Mouse (Mus musculus): ENCODE measurements around the gene Igsf6. TPM values are rescaled to one million over a fixed set of nuclear protein-coding genes. Genes with fewer than 3 reads are reported as not detected.

Igsf6 gene
- polyA plus RNA-seq, 1 experiment from 2014 or later: 0.63 TPM

- ATAC-seq: no peak
- WGBS: 84% methylated on average over 6 of the region's 6 CpGs
These were observed 49.0 kb downstream of the Igsf6 start for GRCm38 (mm10) chr7:121025221-121026008.

GRCm38 (mm10) chr7:121020277-121020676, 54.1 kb downstream of the Igsf6 start:
- H3K27me3 ChIP-seq: peaks cover 2% of the 10 kb centered on the region; the same call in 1 of the 2 replicates
- no peak overlapping the region for H3K9ac ChIP-seq
- no peak overlapping the region for H3K4me2 ChIP-seq
- H3K36me3 ChIP-seq (ENCODE audit: poor library complexity, severe bottlenecking): no peaks in the 10 kb centered on the region
- 39% methylated on average over 8 of the region's 8 CpGs for WGBS
- no peak for ATAC-seq
- no peak overlapping the region for H3K4me3 ChIP-seq
- H3K27ac ChIP-seq: no peak overlapping the region
- H3K9me3 ChIP-seq (replicated peaks): no peaks in the 10 kb centered on the region
- H3K4me1 ChIP-seq: no peaks in the 10 kb centered on the region

More at GRCm38 (mm10) chr7:121025221-121026008, 49.0 kb downstream of the Igsf6 start:
- no peak overlapping the region for H3K4me3 ChIP-seq
- no peak overlapping the region for H3K4me2 ChIP-seq
- no peaks in the 10 kb centered on the region for H3K36me3 ChIP-seq (ENCODE audit: poor library complexity, severe bottlenecking)
- H3K27me3 ChIP-seq: peaks cover 16% of the 10 kb centered on the region
- H3K4me1 ChIP-seq: no peaks in the 10 kb centered on the region
- no peaks in the 10 kb centered on the region for H3K9me3 ChIP-seq (replicated peaks)
- no peak overlapping the region for H3K9ac ChIP-seq
- no peak overlapping the region for H3K27ac ChIP-seq

- Histone ChIP-seq H3K4me1 (no peaks in the 10 kb centered on the region), H3K27ac (no peak overlapping the region), H3K9me3 (replicated peaks) (no peaks in the 10 kb centered on the region), H3K4me2 (no peak overlapping the region), H3K9ac (no peak overlapping the region), H3K27me3 (no peaks in the 10 kb centered on the region), H3K36me3 (ENCODE audit: poor library complexity, severe bottlenecking) (no peaks in the 10 kb centered on the region), H3K4me3 (no peak overlapping the region)
- WGBS: 86% methylated on average over 3 of the region's 3 CpGs
- ATAC-seq: no peak
These were observed 55.6 kb downstream of the Igsf6 start for GRCm38 (mm10) chr7:121018778-121019177.

GRCm38 (mm10) chr7:121014486-121014885, 59.9 kb downstream of the Igsf6 start:
- Histone ChIP-seq H3K27me3 (no peaks in the 10 kb centered on the region), H3K4me2 (no peak overlapping the region), H3K9me3 (replicated peaks) (no peaks in the 10 kb centered on the region), H3K36me3 (ENCODE audit: poor library complexity, severe bottlenecking) (no peaks in the 10 kb centered on the region), H3K9ac (no peak overlapping the region), H3K27ac (no peak overlapping the region), H3K4me3 (no peak overlapping the region), H3K4me1 (peaks cover 5% of the 10 kb centered on the region)
- 90% methylated on average over 10 of the region's 10 CpGs for WGBS
- ATAC-seq: no peak

Other genes starting within 250 kb of the Igsf6 start
- gene Eef2k, start 231.7 kb downstream of the Igsf6 start, polyA plus RNA-seq (2015; fragmentation: Nextera tagmentation; extraction: Ambion mirVana): 19.2 and 22.0 TPM in 2 replicates
- 27.1 and 30.1 TPM in 2 replicates for gene Polr3e, start 156.8 kb downstream of the Igsf6 start, polyA plus RNA-seq (2015; fragmentation: Nextera tagmentation; extraction: Ambion mirVana)
- gene Cdr2, start 92.3 kb downstream of the Igsf6 start, polyA plus RNA-seq (2015; fragmentation: Nextera tagmentation; extraction: Ambion mirVana): 11.1 TPM in 2 replicates
- gene Mfsd13b, start 92.1 kb downstream of the Igsf6 start, polyA plus RNA-seq (2015; fragmentation: Nextera tagmentation; extraction: Ambion mirVana): 0.31 and 0.45 TPM in 2 replicates
- 225 and 230 TPM in 2 replicates for gene Mettl9, start 40.1 kb downstream of the Igsf6 start, polyA plus RNA-seq (2015; fragmentation: Nextera tagmentation; extraction: Ambion mirVana)
- 0.05 and 0.31 TPM in 2 replicates for gene Otoa, start 7.1 kb upstream of the Igsf6 start, polyA plus RNA-seq (2015; fragmentation: Nextera tagmentation; extraction: Ambion mirVana)

All from forebrain, embryonic 13.5 days (tissue).